Mouse (Mus musculus) limb, embryonic 14.5 days (tissue): ENCODE data around the gene Acpp. TPM values are rescaled to one million over a fixed set of nuclear protein-coding genes. Genes with fewer than 3 reads are reported as not detected.

Experiments
- ATAC-seq: fragments of 200-750 bp; cut with Nextera tagmentation; 2 replicates; pipeline ENCODE4 v1.8.0; 2017; ENCODE audit warnings: low read depth, moderate number of reproducible peaks, moderate TSS enrichment; ENCODE audit not compliant: low FRiP score
- DNase-seq: peaks from one replicate; pipeline ENCODE4 v3.0.0-alpha.2; 2015; ENCODE audit warnings: low spot score
- H3K27ac ChIP-seq: fragments of 300-500 bp; sonication (generic); replicated peaks from 2 replicates; pipeline ENCODE4 v1.5.1; 2014; ENCODE audit warnings: low read depth, mild to moderate bottlenecking, low read length, moderate library complexity, mixed read lengths
- H3K27me3 ChIP-seq: fragments of 300-500 bp; sonication (generic); 2 replicates; pipeline ENCODE4 v1.6.1; 2014; ENCODE audit warnings: low read length, mixed read lengths; ENCODE audit not compliant: control insufficient read depth, insufficient read depth
- H3K36me3 ChIP-seq: fragments of 300-500 bp; sonication (generic); 2 replicates; pipeline ENCODE4 v1.6.1; 2014; ENCODE audit warnings: mild to moderate bottlenecking, low read length, moderate library complexity, mixed read lengths; ENCODE audit not compliant: control insufficient read depth, insufficient read depth
- H3K4me1 ChIP-seq: fragments of 300-500 bp; sonication (generic); 2 replicates; pipeline ENCODE4 v1.6.1; 2014; ENCODE audit warnings: antibody characterized with exemption, low read length, mixed read lengths; ENCODE audit not compliant: control insufficient read depth, insufficient read depth
- H3K4me2 ChIP-seq: fragments of 300-500 bp; sonication (generic); replicated peaks from 2 replicates; pipeline ENCODE4 v1.6.1; 2014; ENCODE audit warnings: low read depth, mild to moderate bottlenecking, low read length, moderate library complexity; ENCODE audit not compliant: severe bottlenecking
- H3K4me3 ChIP-seq: fragments of 300-500 bp; sonication (generic); replicated peaks from 2 replicates; pipeline ENCODE4 v1.5.1; 2014; ENCODE audit warnings: low read length
- H3K9ac ChIP-seq: fragments of 300-500 bp; sonication (generic); 2 replicates; pipeline ENCODE4 v1.6.1; 2014; ENCODE audit warnings: mild to moderate bottlenecking, low read depth, low read length, moderate library complexity; ENCODE audit not compliant: severe bottlenecking
- H3K9me3 ChIP-seq: fragments of 300-500 bp; sonication (generic); 2 replicates; pipeline ENCODE4 v1.6.1; 2016; ENCODE audit warnings: low read length; ENCODE audit not compliant: control insufficient read depth
- POLR2A ChIP-seq: fragments of 200-500 bp; IDR thresholded peaks from 2 replicates; pipeline ENCODE4 v1.8.0; 2012; ENCODE audit warnings: inconsistent platforms, mild to moderate bottlenecking, moderate library complexity, borderline replicate concordance; ENCODE audit not compliant: insufficient read depth, insufficient read length; ENCODE audit errors: extremely low read depth
- WGBS: fragments of 180-500 bp; shearing (Covaris S2); extraction: QIAGEN DNeasy Blood & Tissue Kit; methylation state at CpG from one replicate; pipeline ENCODE4 v1.1.7; 2014; 5-methylcytosine and 5-hydroxymethylcytosine counted together
- polyA plus RNA-seq, 2 experiments: library from polyadenylated mRNA; depleted of rRNA in 1 of 2; stranded (reverse) in 1 of 2; unstranded in 1 of 2; fragments of >200 nt; fragmentation: Nextera tagmentation in 1 of 2; extraction: Ambion mirVana in 1 of 2; gene quantifications; 2 replicates each; pipeline versions ENCODE4 v1.2.1 to v1.2.3; 2012 to 2014

Gene Acpp
- polyA plus RNA-seq, 2 experiments = 1.7 to 2.7 TPM

DNA sequence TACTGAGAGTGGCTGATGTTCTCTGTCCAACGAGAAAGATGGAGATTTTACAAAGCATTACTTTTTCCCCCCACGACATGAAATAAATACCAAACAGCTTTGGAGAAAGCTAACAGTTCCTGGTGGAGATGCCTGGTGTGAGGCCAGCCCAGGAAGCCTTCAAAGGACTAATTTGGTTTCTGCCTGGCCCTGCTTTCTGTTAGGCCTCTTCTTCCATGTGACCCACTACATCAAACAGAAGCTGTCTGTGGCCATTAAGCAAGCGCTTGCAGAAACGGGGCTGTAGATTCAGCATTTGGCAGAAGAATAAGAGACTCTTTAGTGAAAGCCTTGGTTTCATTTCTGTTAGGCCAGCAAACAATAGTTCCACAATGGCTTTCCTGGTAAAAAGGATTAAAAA lies 65.9 kb downstream of the Acpp start:
- H3K27ac ChIP-seq = no peak overlapping the region

DNA sequence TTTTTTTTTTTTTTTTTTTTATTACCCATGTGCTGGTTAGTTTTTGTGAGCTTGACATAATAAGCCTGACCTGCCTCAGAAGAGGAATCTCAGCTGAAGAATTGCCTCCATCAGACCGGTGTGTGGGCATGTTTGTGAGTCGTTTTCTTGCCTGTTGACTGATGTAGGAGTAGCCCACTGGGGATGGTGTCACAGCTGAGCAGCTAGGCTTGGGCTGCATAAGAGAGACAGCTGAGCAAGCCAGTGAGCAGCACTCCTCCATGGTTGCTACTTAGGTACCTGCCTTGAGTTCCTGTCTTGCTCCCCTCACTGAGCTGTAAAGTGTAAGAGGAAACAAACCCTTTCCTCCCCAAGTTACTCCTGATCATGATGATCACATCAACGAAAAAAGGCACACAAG lies 67.6 kb downstream of the Acpp start:
- ATAC-seq (no peak), DNase-seq (no peak)
- Histone ChIP-seq H3K4me2 (no peak overlapping the region), H3K36me3 (no peaks in the 10 kb centered on the region), H3K4me3 (no peak overlapping the region), H3K4me1 (no peaks in the 10 kb centered on the region), H3K9ac (no peak overlapping the region), H3K27ac (no peak overlapping the region), H3K27me3 (no peaks in the 10 kb centered on the region), H3K9me3 (no peaks in the 10 kb centered on the region)
- TF ChIP-seq POLR2A = no peak
- 73% methylated on average over 3 of the region's 3 CpGs for WGBS

More for the DNA sequence above, 65.9 kb downstream of the Acpp start:
- H3K27me3 ChIP-seq = no peaks in the 10 kb centered on the region
- no peak for TF ChIP-seq POLR2A
- 38% methylated on average over 4 of the region's 4 CpGs for WGBS
- no peak overlapping the region for H3K4me3 ChIP-seq
- H3K9me3 ChIP-seq = no peaks in the 10 kb centered on the region
- no peak overlapping the region for H3K4me2 ChIP-seq
- H3K9ac ChIP-seq = no peak overlapping the region
- H3K4me1 ChIP-seq = no peaks in the 10 kb centered on the region
- ATAC-seq (no peak), DNase-seq (no peak)
- H3K36me3 ChIP-seq = no peaks in the 10 kb centered on the region

DNA sequence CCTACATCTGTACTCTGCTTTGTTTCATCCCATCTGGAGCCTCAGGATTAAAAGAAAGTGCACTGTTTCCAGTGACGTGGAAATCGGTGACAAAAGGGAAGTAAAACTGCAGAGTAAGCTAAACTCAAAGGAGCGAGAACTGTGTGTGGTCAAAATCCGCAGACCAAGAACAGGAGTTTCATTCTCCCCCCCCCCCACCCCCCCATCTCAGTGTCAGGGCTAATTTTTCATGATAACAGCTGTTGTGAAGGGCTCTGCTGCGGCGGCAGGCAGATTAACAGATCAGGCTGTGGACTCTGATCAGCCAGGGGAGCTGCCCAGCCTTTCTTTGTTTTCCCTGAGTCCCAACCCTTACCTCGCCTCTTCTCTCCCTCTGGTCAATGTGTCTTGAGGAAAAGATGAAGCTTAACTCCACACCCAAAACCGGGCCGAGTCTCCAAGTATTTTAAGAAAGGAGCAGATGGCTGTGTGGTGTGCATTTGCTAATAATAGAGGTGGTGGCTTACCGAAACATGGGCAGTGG lies 68.1 kb downstream of the Acpp start:
- TF ChIP-seq POLR2A = no peak
- no peaks in the 10 kb centered on the region for H3K9me3 ChIP-seq
- H3K4me1 ChIP-seq = no peaks in the 10 kb centered on the region
- no peaks in the 10 kb centered on the region for H3K27me3 ChIP-seq
- H3K4me2 ChIP-seq = no peak overlapping the region
- H3K4me3 ChIP-seq = no peak overlapping the region
- no peaks in the 10 kb centered on the region for H3K36me3 ChIP-seq
- DNase-seq = no peak
- H3K27ac ChIP-seq = no peak overlapping the region
- peak; percentile 55; the same call in 1 of the 2 replicates for ATAC-seq
- WGBS = 53% methylated on average over 10 of the region's 10 CpGs
- H3K9ac ChIP-seq = no peak overlapping the region

DNA sequence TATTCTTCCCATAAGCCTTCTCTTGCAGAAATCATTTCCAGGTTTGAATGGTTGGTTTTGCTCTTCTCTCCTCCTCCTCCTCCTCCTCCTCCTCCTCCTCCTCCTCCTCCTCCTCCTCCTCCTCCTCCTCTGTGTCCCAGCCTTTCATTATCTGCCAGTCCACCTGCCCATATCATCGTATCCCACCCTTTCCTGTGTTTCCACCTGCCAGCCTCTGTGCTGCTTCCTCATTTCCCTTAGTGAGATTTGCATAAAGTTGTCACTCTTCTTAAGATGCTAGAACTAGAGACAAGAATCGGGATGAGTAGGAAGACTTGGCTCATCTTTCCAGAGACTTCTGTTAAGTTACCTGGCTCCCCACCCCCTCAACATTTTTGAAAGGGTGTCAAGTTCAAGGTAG lies 73.0 kb downstream of the Acpp start:
- no peaks in the 10 kb centered on the region for H3K9me3 ChIP-seq
- H3K4me1 ChIP-seq = peaks cover 16% of the 10 kb centered on the region
- H3K27me3 ChIP-seq = no peaks in the 10 kb centered on the region
- no peak for TF ChIP-seq POLR2A
- H3K4me3 ChIP-seq = no peak overlapping the region
- H3K27ac ChIP-seq = no peak overlapping the region
- DNase-seq = no peak
- no peak overlapping the region for H3K4me2 ChIP-seq
- no peak overlapping the region for H3K9ac ChIP-seq
- no peaks in the 10 kb centered on the region for H3K36me3 ChIP-seq
- 68% methylated on average over 2 of the region's 2 CpGs for WGBS
- no peak for ATAC-seq

DNA sequence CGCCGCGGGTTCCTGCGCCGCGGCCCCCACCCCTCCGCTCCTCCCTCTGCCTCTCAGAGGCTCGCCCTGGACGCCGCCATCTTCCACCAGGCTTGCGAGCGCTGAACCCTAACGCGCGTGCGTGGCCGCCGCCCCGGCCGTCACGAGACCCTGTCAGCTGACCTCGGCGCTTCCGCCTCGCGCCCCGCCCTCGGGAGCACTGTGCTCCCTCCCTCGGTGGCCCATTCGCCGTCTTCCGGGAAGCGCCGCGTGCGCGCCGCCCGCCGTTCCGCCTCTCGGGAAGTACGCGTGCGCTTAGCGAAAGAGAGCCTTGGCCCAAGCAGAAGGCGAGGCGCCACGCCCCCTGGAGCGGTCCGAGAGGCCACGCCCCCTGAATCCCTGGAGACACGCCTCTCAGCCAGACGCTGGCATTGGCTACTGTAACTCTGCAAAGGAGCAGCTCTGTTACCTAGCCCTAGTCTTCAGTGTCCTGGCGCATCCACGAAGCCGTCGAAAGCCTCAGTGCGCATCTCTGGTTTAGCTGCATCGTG lies 74.7 kb downstream of the Acpp start, which contains the start of gene Dnajc13:
Gene Dnajc13 (minus strand): TSS at position 108 of the 530 bp plus-strand sequence.
- peak; percentile 83; the same call in 1 of the 2 replicates for TF ChIP-seq POLR2A
- ATAC-seq (peak; percentile 97), DNase-seq (peak; percentile 96)
- Histone ChIP-seq H3K36me3 (no peaks in the 10 kb centered on the region), H3K4me3 (peak within 1 kb of the TSS; percentile 89), H3K4me1 (peaks cover 16% of the 10 kb centered on the region), H3K4me2 (peak within 1 kb of the TSS; percentile 73), H3K27ac (peak within 1 kb of the TSS; percentile 79), H3K9me3 (no peaks in the 10 kb centered on the region), H3K9ac (peak within 1 kb of the TSS; percentile 85), H3K27me3 (no peaks in the 10 kb centered on the region)
- under 1% methylated on average over 49 of the region's 60 CpGs for whole genome bisulfite sequencing
